Mouse (Mus musculus): ENCODE data around the gene Gltp.

DNA sequence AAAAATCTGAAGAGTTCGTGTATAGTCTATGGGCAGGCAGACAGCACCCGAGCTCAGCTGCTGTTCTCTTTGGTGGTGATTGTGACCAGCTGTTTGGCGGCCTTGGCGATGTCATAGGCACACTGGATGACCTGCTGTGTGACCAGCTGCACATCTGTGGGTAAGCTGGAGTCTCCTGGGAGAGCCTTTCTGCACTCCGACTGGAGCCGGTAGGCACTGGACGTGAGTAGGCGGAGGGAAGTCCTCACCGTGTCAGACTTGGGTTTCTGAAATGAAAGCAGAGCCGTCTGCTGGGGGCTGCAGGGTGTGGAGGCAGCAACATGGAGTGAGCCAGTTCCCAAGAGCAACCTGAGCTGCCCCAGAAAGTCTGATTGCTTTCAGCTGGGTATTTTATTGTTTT is 39.3 kb upstream of the Gltp start:
- TF ChIP-seq GATA1 (IDR thresholded peaks at IDR 0.05; ENCODE audit: low read length), result no peak
- no peak for TF ChIP-seq TAL1 (IDR thresholded peaks at IDR 0.05; ENCODE audit: low read length)

Data from erythroblast, embryonic 14.5 days (primary cell).